Mouse (Mus musculus) stomach, postnatal 0 days (tissue): Measurements from ENCODE around the gene Ccdc126. TPM values are rescaled to one million over a fixed set of nuclear protein-coding genes. Genes with fewer than 3 reads are reported as not detected.
A peak's percentile ranks its signal among the peaks of the same experiment; 100 is the strongest.
"Not testable (repeated sequence)": the region's sequence is repeated elsewhere in the genome, so short reads cannot be mapped to it uniquely, and the experiment has no call there.

Experiments
- ATAC-seq: fragments of 200-750 bp; cut with Nextera tagmentation; 2 replicates; pipeline ENCODE4 v1.8.0; 2017; ENCODE audit not compliant: low FRiP score, low TSS enrichment
- DNase-seq: peaks from one replicate; pipeline ENCODE4 v3.0.0-alpha.2; 2016; ENCODE audit warnings: low spot score
- H3K27ac ChIP-seq: fragments of 300-500 bp; sonication (generic); replicated peaks from 2 replicates; pipeline ENCODE4 v1.5.1; 2014; ENCODE audit warnings: mild to moderate bottlenecking, control low read depth
- H3K27me3 ChIP-seq: fragments of 300-500 bp; sonication (generic); 2 replicates; pipeline ENCODE4 v1.6.1; 2014; ENCODE audit warnings: low read length; ENCODE audit not compliant: control insufficient read depth, insufficient read depth
- H3K36me3 ChIP-seq: fragments of 300-500 bp; sonication (generic); 2 replicates; pipeline ENCODE4 v1.6.1; 2014; ENCODE audit warnings: low read length, mixed read lengths; ENCODE audit not compliant: control insufficient read depth, insufficient read depth
- H3K4me1 ChIP-seq: fragments of 300-500 bp; sonication (generic); replicated peaks from 2 replicates; pipeline ENCODE4 v1.6.1; 2014; ENCODE audit warnings: antibody characterized with exemption; ENCODE audit not compliant: control insufficient read depth, insufficient read depth
- H3K4me2 ChIP-seq: fragments of 300-500 bp; sonication (generic); replicated peaks from 2 replicates; pipeline ENCODE4 v1.6.1; 2014; ENCODE audit warnings: low read depth, mild to moderate bottlenecking, control low read depth, moderate library complexity
- H3K4me3 ChIP-seq: fragments of 300-500 bp; sonication (generic); 2 replicates; pipeline ENCODE4 v1.5.1; 2014; ENCODE audit warnings: low read depth, low read length, control low read depth
- H3K9ac ChIP-seq: fragments of 300-500 bp; sonication (generic); 2 replicates; pipeline ENCODE4 v1.6.1; 2014; ENCODE audit warnings: mild to moderate bottlenecking, low read length, control low read depth, mixed read lengths
- H3K9me3 ChIP-seq: fragments of 300-500 bp; sonication (generic); 2 replicates; pipeline ENCODE4 v1.6.1; 2016; ENCODE audit warnings: low read length; ENCODE audit not compliant: control insufficient read depth
- CTCF ChIP-seq: IDR thresholded peaks from 2 replicates; pipeline ENCODE4 v1.5.1; 2016; ENCODE audit warnings: antibody characterized with exemption, low read depth, mild to moderate bottlenecking, moderate library complexity
- EP300 ChIP-seq: optimal IDR thresholded peaks from 2 replicates; pipeline ENCODE3; 2016; ENCODE audit warnings: antibody characterized with exemption
- WGBS: fragments of 180-500 bp; shearing (Covaris S2); extraction: QIAGEN DNeasy Blood & Tissue Kit; methylation state at CpG from one replicate; pipeline ENCODE4 v1.1.7; 2014; 5-methylcytosine and 5-hydroxymethylcytosine counted together
- polyA plus RNA-seq: library from polyadenylated mRNA; unstranded; fragments of >200 nt; fragmentation: Nextera tagmentation; extraction: Ambion mirVana; gene quantifications from 2 replicates; pipeline ENCODE4 v1.2.1, GENCODE M21; 2015

Ccdc126 gene
- polyA plus RNA-seq, 1 experiment from 2014 or later, result 8.4 TPM

- H3K4me3 ChIP-seq, result no peak overlapping the region
- no peaks in the 10 kb centered on the region for H3K36me3 ChIP-seq
- no peaks in the 10 kb centered on the region for H3K9me3 ChIP-seq
- ATAC-seq, result no peak
- H3K4me1 ChIP-seq, result no peaks in the 10 kb centered on the region
- no peak overlapping the region for H3K4me2 ChIP-seq
- no peak for DNase-seq
- WGBS, result 81% methylated on average over 7 of the region's 7 CpGs
- H3K27me3 ChIP-seq, result no peaks in the 10 kb centered on the region
- no peak overlapping the region for H3K27ac ChIP-seq
- TF ChIP-seq EP300 (no peak), CTCF (no peak)
- H3K9ac ChIP-seq, result no peak overlapping the region
Measured at GRCm38 (mm10) chr6:49275296-49275695, 43.8 kb upstream of the Ccdc126 start.

DNA sequence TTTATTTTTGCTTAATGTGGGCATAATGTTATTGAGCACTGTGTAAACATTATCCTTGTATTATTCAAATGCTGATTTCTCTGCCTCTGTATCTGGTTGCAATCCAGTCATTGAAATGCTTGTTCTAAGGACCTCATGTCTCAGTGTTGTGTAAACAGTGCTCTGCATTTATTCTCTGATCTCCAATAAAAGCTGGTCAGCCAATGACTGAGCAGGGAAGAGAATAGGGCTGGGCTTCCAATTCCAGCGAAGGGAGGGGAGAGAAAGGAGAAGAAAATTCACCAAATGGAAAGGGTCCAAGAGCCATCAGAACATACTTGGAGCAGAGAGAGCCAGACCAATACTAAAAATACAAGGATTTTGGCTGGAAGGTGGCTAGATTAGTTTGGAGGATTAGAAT is 38.1 kb upstream of the Ccdc126 start:
- no peaks in the 10 kb centered on the region for H3K4me1 ChIP-seq
- ATAC-seq, result no peak
- H3K9ac ChIP-seq, result no peak overlapping the region
- no peaks in the 10 kb centered on the region for H3K9me3 ChIP-seq
- TF ChIP-seq EP300 (no peak), CTCF (no peak)
- DNase-seq, result no peak
- no peaks in the 10 kb centered on the region for H3K36me3 ChIP-seq
- H3K27me3 ChIP-seq, result no peaks in the 10 kb centered on the region
- no peak overlapping the region for H3K27ac ChIP-seq
- no peak overlapping the region for H3K4me3 ChIP-seq
- H3K4me2 ChIP-seq, result no peak overlapping the region
- WGBS, result 32% methylated on average over 1 of the region's 1 CpGs

DNA sequence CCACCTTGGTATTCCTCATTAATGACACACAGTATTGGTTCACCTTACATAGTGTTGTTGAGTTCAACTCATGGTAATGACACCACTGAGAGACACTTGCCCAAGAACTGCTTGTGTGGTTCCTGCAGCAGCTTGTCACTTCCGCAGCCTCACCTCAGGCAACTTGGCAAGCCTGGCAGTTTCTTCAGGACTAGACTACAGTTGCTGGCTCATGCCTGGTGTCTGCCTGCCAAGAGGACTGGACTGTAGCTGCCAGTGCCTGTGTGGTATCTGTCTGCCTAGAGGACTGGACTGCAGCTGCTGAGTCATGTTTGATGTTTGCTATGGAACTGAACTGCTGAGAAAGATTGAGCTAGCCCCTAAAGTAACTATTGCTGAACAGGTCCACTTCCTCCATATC is 37.0 kb upstream of the Ccdc126 start:
- Histone ChIP-seq H3K9ac (no peak overlapping the region), H3K36me3 (no peaks in the 10 kb centered on the region), H3K4me3 (no peak overlapping the region), H3K4me1 (no peaks in the 10 kb centered on the region), H3K27me3 (no peaks in the 10 kb centered on the region), H3K27ac (no peak overlapping the region), H3K9me3 (no peaks in the 10 kb centered on the region), H3K4me2 (no peak overlapping the region)
- 55% methylated on average over 1 of the region's 1 CpGs for WGBS
- ATAC-seq (peak; percentile 80), DNase-seq (peak; percentile 37)
- no peak for TF ChIP-seq EP300
- TF ChIP-seq CTCF, result no peak

DNA sequence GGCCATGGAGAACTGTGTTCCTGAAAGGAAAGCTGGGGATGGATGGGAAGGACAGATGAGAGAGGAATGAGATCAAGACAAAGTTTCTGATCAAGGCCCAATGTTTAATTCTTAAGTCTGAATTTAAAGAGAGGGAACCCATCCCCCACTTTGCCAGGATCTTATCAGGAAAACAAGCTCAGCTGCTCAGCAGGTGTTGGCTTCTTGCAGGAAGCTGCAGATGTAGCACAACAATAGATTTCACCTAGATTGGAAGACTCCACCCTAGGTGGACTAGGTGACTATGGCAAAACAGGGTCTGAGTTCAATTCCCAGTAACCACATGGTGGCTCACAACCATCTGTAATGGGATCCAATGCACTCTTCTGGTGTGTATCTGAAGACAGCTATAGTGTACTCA is 20.8 kb upstream of the Ccdc126 start:
- TF ChIP-seq EP300 (no peak), CTCF (no peak)
- Histone ChIP-seq H3K9me3 (no peaks in the 10 kb centered on the region), H3K4me2 (no peak overlapping the region), H3K27me3 (no peaks in the 10 kb centered on the region), H3K4me3 (no peak overlapping the region), H3K9ac (no peak overlapping the region), H3K4me1 (no peaks in the 10 kb centered on the region), H3K27ac (no peak overlapping the region), H3K36me3 (no peaks in the 10 kb centered on the region)
- DNase-seq (no peak), ATAC-seq (no peak)

DNA sequence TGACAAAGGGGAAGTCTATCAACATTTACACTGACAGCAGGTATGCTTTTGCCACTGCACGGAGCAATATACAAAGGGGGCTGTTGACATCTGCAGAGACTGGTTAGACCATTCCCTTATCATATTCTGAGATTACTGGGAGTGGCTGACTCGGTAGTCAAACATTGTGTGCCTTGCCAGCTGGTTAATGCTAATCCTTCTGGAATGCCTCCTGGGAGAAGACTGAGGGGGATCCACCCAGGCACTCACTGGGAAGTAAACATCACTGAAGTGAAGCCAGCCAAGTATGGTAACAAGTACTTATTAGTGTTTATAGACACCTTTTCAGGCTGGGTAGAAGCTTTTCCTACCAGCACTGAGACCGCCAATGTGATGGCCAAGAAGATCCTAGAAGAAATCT is 4.3 kb upstream of the Ccdc126 start:
- DNase-seq, result peak; percentile 49
- H3K4me3 ChIP-seq, H3K9me3 ChIP-seq, H3K9ac ChIP-seq, H3K4me2 ChIP-seq, ATAC-seq, H3K4me1 ChIP-seq, H3K27me3 ChIP-seq, H3K27ac ChIP-seq, H3K36me3 ChIP-seq: not testable (repeated sequence)
- 27% methylated on average over 3 of the region's 3 CpGs for WGBS

GRCm38 (mm10) chr6:49319595-49320315 is 681 bp downstream of the Ccdc126 start:
- WGBS, result 7% methylated on average over 13 of the region's 13 CpGs
- Histone ChIP-seq H3K27me3 (no peaks in the 10 kb centered on the region), H3K9me3 (no peaks in the 10 kb centered on the region), H3K9ac (peak overlapping the region; percentile 79), H3K36me3 (no peaks in the 10 kb centered on the region), H3K4me3 (peak overlapping the region; percentile 70), H3K4me1 (no peaks in the 10 kb centered on the region), H3K27ac (peak overlapping the region; percentile 90), H3K4me2 (peak overlapping the region; percentile 75)
- no peak for DNase-seq
- ATAC-seq, result peak; percentile 4; the same call in 1 of the 2 replicates
- peak; percentile 51 for TF ChIP-seq CTCF
- no peak for TF ChIP-seq EP300
